Mouse (Mus musculus) heart, embryonic 16.5 days (tissue): ENCODE measurements around the gene Hspb1. TPM values are rescaled to one million over a fixed set of nuclear protein-coding genes. Genes with fewer than 3 reads are reported as not detected.

Experiments used
- ATAC-seq: fragments of 200-750 bp; cut with Nextera tagmentation; replicated peaks from 2 replicates; pipeline ENCODE4 v1.8.0; 2017; ENCODE audit warnings: moderate number of reproducible peaks; ENCODE audit not compliant: insufficient read depth, low FRiP score; ENCODE audit errors: extremely low read depth
- H3K27ac ChIP-seq: fragments of 300-500 bp; sonication (generic); 2 replicates; pipeline ENCODE4 v1.5.1; 2014; ENCODE audit warnings: mild to moderate bottlenecking, low read length, control low read depth, moderate library complexity
- H3K27me3 ChIP-seq: fragments of 300-500 bp; sonication (generic); 2 replicates; pipeline ENCODE4 v1.6.1; 2014; ENCODE audit warnings: low read length, mixed read lengths; ENCODE audit not compliant: control insufficient read depth, insufficient read depth
- H3K36me3 ChIP-seq: fragments of 300-500 bp; sonication (generic); 2 replicates; pipeline ENCODE4 v1.6.1; 2014; ENCODE audit not compliant: control insufficient read depth, insufficient read depth
- H3K4me1 ChIP-seq: fragments of 300-500 bp; sonication (generic); 2 replicates; pipeline ENCODE4 v1.6.1; 2014; ENCODE audit warnings: low read length, mixed read lengths; ENCODE audit not compliant: control insufficient read depth, insufficient read depth
- H3K4me2 ChIP-seq: fragments of 300-500 bp; sonication (generic); 2 replicates; pipeline ENCODE4 v1.6.1; 2014; ENCODE audit warnings: low read depth, mild to moderate bottlenecking, control low read depth, low read length
- H3K4me3 ChIP-seq: fragments of 300-500 bp; sonication (generic); 2 replicates; pipeline ENCODE4 v1.5.1; 2014; ENCODE audit warnings: mild to moderate bottlenecking, control low read depth, low read length
- H3K9ac ChIP-seq: fragments of 300-500 bp; sonication (generic); 2 replicates; pipeline ENCODE4 v1.6.1; 2014; ENCODE audit warnings: low read length, control low read depth
- H3K9me3 ChIP-seq: fragments of 300-500 bp; sonication (generic); replicated peaks from 2 replicates; pipeline ENCODE4 v1.6.1; 2016; ENCODE audit warnings: low read length; ENCODE audit not compliant: control insufficient read depth
- WGBS: fragments of 180-500 bp; shearing (Covaris S2); extraction: QIAGEN DNeasy Blood & Tissue Kit; methylation state at CpG from one replicate; pipeline ENCODE4 v1.1.7; 2014; 5-methylcytosine and 5-hydroxymethylcytosine counted together
- polyA plus RNA-seq: library from polyadenylated mRNA; unstranded; fragments of >200 nt; fragmentation: Nextera tagmentation; extraction: Ambion mirVana; gene quantifications from 2 replicates; pipeline ENCODE4 v1.2.1, GENCODE M21; 2015

The Hspb1 gene
- polyA plus RNA-seq, 1 experiment from 2014 or later = 794 TPM

DNA sequence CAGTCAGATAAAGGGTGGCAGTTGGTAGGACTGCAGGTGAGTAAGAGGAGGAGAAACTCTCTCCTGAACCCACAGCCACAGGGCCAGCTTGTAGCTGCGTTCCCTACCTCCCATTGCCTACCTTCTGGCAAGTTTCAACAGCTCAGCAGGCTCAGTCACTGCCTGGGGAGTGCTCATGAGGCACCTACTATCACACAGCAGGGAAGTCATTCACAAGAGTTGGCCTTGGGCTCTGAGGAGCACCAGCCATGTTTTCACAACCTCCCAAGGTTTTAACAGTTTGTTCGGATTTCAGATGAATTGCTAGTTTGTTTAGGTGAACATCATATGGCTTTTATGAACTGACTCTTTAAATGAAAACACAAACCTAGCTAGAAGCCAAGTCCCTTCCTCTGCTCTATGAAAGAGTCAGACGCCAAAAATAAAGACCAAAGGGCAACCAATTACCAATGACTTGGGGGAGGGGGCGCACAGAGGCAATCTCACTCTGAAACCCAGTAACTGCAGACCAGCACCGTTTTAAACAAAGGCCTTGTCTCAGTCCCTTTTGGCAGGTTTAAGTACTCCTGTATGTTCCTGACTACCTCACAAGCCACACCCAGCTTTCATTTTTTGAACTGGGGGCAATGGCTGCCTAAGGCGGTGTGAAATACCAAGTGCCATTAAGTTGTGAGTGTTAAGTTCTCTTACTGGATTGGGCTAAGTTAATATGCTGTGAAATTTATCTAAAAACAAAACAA, 42.1 kb downstream of the Hspb1 start:
- H3K36me3 ChIP-seq = peaks cover 31% of the 10 kb centered on the region
- WGBS = 70% methylated on average over 6 of the region's 6 CpGs

DNA sequence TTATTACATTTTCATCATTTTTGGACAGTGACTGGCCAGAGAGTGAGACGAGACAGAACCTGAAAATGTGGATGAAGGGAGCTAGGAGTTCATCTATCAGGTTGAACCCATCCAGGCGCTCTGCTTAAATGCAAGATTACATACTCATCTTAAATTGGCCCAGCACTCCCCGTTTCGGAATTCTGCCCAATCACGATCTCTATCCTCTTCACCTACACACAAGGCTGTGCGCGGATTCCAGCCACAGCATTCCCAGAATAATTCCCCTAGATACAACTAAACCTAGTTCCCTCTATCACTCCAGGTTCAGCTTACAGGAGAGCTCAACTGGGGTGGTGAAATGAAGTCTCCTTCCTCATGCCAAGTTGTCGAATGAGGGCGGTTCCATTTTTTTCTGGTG, 43.8 kb downstream of the Hspb1 start:
- ATAC-seq = no peak
- Histone ChIP-seq H3K4me1 (peaks cover 24% of the 10 kb centered on the region), H3K4me2 (peak overlapping the region; percentile 6; the same call in 1 of the 2 replicates), H3K27ac (no peak overlapping the region), H3K27me3 (no peaks in the 10 kb centered on the region), H3K36me3 (peaks cover 28% of the 10 kb centered on the region), H3K9me3 (no peaks in the 10 kb centered on the region), H3K4me3 (no peak overlapping the region), H3K9ac (no peak overlapping the region)
- 64% methylated on average over 9 of the region's 9 CpGs for WGBS

More for the DNA sequence above, 42.1 kb downstream of the Hspb1 start:
- ATAC-seq = no peak
- Histone ChIP-seq H3K4me2 (no peak overlapping the region), H3K27ac (no peak overlapping the region), H3K4me1 (peaks cover 19% of the 10 kb centered on the region), H3K27me3 (no peaks in the 10 kb centered on the region), H3K4me3 (no peak overlapping the region), H3K9me3 (no peaks in the 10 kb centered on the region), H3K9ac (no peak overlapping the region)

DNA sequence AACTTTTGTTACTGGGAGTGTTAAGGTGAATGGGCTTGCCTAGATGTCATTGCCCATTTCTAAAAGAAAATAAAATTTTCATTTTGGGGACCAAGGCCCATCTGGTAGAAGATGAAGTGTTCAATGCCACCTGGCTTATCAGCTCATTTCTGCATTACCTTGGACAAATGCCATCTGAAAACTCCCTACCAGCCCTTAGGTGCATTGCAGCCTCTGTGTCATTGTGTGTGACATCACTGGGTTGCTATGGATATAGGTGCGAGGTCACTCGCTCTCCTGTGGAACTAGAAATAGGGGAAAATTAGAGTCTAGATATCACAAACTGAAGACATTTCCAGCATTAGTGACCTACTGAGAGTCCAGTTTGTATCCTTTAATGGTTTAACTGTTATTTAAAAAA, 44.6 kb downstream of the Hspb1 start:
- no peaks in the 10 kb centered on the region for H3K9me3 ChIP-seq
- H3K27ac ChIP-seq = no peak overlapping the region
- H3K36me3 ChIP-seq = peaks cover 24% of the 10 kb centered on the region
- H3K4me2 ChIP-seq = peak overlapping the region; percentile 41; the same call in 1 of the 2 replicates
- no peaks in the 10 kb centered on the region for H3K27me3 ChIP-seq
- peaks cover 24% of the 10 kb centered on the region for H3K4me1 ChIP-seq
- H3K4me3 ChIP-seq = no peak overlapping the region; the same call in 1 of the 2 replicates
- ATAC-seq = no peak
- no peak overlapping the region for H3K9ac ChIP-seq
- WGBS = 43% methylated on average over 2 of the region's 2 CpGs

DNA sequence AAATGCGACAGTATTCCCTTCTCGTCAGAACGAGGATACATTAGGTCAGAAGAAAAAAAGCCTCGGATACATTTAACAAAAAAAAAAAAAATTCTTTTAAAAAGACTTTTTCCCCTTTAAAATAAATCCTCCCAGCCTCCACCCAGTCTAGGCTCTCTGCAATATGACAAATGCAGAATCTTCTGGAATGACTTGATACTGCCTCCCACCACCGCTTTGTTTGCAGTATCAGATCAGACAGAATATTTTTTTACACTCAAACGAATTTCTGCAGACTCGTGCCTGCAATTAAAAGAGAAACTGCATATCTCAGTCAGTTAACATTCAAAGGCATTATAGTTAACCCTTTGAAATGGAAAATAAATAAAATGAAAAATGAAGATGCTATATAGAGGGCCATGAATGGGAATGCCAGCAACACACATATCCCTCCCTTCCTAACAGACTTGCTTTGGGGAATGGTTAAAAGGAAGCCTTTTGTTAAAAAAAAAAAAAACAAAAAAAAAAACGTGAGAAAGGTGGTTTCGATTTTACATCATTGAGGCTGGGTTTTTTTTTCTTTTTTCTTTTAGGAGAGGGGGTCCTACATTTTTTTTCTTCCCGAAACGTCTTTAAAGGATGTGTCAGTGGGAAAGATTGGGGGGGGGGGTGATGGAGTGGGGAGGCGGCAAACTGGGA, 45.6 kb downstream of the Hspb1 start:
- peaks cover 22% of the 10 kb centered on the region for H3K36me3 ChIP-seq
- peak overlapping the region; percentile 97 for H3K9ac ChIP-seq
- H3K9me3 ChIP-seq = no peaks in the 10 kb centered on the region
- peak overlapping the region; percentile 99 for H3K27ac ChIP-seq
- peak overlapping the region; percentile 98 for H3K4me3 ChIP-seq
- peaks cover 24% of the 10 kb centered on the region for H3K4me1 ChIP-seq
- H3K4me2 ChIP-seq = peak overlapping the region; percentile 79
- H3K27me3 ChIP-seq = no peaks in the 10 kb centered on the region
- 8% methylated on average over 12 of the region's 12 CpGs for WGBS
- no peak for ATAC-seq

DNA sequence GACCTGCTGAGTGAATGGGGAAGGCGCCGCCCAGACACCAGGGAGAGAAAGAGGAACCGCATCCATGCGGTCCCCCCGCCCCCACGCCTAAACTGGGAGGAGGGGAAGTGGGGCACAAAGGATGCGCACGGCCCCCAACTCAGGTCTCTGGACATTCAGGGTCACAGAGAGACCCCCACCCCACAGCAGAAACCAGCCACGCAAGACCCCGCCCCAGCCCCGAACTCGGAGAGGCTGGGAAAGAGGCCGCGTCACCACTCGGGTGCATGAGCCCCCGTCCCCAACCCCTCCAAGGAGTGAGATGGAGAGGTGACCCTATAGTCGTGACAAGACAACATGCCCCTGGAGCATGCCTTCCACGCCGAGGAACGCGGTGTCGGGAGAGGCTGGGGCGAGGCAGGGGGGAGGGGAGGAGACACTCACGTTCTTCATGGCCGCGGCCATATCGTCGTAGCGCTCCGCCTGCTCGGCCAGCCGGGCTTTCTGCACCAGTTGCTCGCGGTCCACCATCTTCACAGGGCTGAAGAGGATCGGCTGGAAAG, 46.3 kb downstream of the Hspb1 start:
- Histone ChIP-seq H3K9ac (peak overlapping the region; percentile 97), H3K27me3 (no peaks in the 10 kb centered on the region), H3K4me3 (peak overlapping the region; percentile 98), H3K36me3 (peaks cover 22% of the 10 kb centered on the region), H3K4me2 (peak overlapping the region; percentile 79), H3K27ac (peak overlapping the region; percentile 99), H3K4me1 (peaks cover 24% of the 10 kb centered on the region), H3K9me3 (no peaks in the 10 kb centered on the region)
- peak; percentile 45 for ATAC-seq
- WGBS = under 1% methylated on average over 35 of the region's 35 CpGs

DNA sequence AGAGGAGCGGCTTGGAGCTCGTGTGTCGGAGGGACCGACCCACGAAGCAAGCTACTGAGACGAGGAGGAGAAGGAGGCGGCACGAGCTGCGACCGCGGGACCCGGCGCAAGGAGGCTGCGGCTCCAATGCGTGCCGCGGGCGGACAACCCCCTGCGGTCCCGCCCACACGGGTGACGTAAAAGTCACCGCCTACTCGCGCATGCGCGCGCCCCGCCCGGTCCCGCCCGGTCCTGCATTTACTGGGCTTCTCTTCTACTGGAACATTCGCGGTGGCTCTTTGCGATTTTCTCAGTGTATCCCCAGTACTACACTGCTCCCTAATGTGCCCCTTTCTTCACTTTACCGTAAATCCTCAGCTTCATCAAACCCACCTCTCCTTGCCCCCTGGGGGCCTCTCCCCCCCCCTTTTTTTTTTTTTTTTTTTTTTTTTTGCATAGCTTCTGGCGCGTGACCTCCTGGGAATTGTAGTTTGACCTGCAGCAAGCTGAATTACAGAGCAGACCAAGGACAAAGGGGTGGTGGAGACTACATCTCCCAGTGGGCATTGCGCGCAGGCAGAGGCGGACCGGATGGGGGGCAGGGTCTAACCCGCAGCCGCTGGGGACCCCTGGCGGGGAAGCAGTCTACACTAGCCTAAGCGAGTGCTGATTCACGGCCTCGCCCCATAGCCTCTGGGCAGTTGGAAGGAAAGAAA, 46.9 kb downstream of the Hspb1 start, which contains the start of gene Ywhag:
Gene Ywhag (minus strand): TSS at position 136 of the 695 bp plus-strand sequence.
- H3K9ac ChIP-seq = peak within 1 kb of the TSS; percentile 97
- peak within 1 kb of the TSS; percentile 79 for H3K4me2 ChIP-seq
- peak within 1 kb of the TSS; percentile 98 for H3K4me3 ChIP-seq
- under 1% methylated on average over 43 of the region's 48 CpGs for WGBS
- peaks cover 24% of the 10 kb centered on the region for H3K4me1 ChIP-seq
- peak within 1 kb of the TSS; percentile 99 for H3K27ac ChIP-seq
- H3K9me3 ChIP-seq = no peaks in the 10 kb centered on the region
- peak; percentile 96 for ATAC-seq
- H3K36me3 ChIP-seq = peaks cover 18% of the 10 kb centered on the region
- no peaks in the 10 kb centered on the region for H3K27me3 ChIP-seq

DNA sequence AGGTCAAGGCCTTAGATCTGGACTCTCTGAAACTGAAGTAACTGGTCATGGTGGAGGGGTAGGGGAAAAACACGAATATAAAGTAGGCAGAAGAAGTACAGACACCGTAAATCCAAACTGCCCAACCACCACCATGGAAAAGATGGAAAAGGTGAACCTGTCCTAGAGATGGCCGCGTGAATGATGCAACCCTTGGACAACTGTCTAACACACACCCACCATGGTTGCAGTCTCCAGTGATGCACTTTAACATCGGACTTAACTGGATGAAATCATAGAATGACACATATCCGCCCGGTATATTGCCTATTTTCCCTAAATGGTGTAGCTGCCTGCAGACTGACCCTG, 47.4 kb downstream of the Hspb1 start:
- H3K9ac ChIP-seq = peak overlapping the region; percentile 46
- 51% methylated on average over 7 of the region's 7 CpGs for WGBS
- ATAC-seq = no peak

DNA sequence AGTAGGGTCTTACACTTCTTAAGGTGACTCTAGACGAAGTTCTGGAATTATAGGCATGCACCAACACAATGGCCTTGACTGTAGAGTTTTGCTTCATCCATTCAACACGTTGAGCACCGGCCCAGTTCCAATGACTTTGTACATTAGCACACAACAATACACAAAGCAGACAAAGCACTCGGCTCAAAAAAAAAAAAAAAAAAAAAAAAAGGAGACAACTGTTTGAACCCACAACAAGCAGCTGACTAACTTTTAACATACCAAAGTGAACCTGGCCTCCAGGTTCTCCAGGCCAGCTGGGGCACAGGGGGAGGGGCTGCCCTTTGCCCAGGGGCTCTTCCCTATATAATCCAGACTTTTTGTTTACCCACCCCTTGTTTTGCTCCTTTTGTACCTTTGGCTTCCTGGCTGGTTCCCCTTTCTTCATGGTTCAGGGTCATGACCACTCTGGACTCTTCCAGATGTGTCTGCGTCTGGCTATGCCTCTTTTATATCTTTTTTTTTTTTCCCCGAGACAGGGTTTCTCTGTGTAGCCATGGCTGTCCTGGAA, 48.0 kb downstream of the Hspb1 start:
- Histone ChIP-seq H3K9me3 (no peaks in the 10 kb centered on the region), H3K27me3 (no peaks in the 10 kb centered on the region), H3K27ac (no peak overlapping the region; the same call in 1 of the 2 replicates), H3K9ac (no peak overlapping the region), H3K4me2 (no peak overlapping the region), H3K36me3 (peaks cover 8% of the 10 kb centered on the region; the same call in 1 of the 2 replicates), H3K4me3 (no peak overlapping the region), H3K4me1 (peaks cover 24% of the 10 kb centered on the region)
- ATAC-seq = no peak
- 76% methylated on average over 6 of the region's 6 CpGs for WGBS

More for the DNA sequence above, 47.4 kb downstream of the Hspb1 start:
- H3K4me2 ChIP-seq = peak overlapping the region; percentile 56
- peak overlapping the region; percentile 98 for H3K4me3 ChIP-seq
- H3K27ac ChIP-seq = peak overlapping the region; percentile 99
- H3K27me3 ChIP-seq = no peaks in the 10 kb centered on the region
- H3K4me1 ChIP-seq = peaks cover 24% of the 10 kb centered on the region
- H3K9me3 ChIP-seq = no peaks in the 10 kb centered on the region
- peaks cover 13% of the 10 kb centered on the region for H3K36me3 ChIP-seq
